Mouse (Mus musculus) kidney, adult 10 weeks (tissue): ENCODE measurements around the gene Helq. TPM values are rescaled to one million over a fixed set of nuclear protein-coding genes. Genes with fewer than 3 reads are reported as not detected.

ENCODE experiments used
- polyA plus RNA-seq: library from polyadenylated mRNA; stranded (reverse); fragments of 350-450 nt; fragmentation: Illumina TruSeq; extraction: RNeasy Lipid Tissue Mini Kit (QIAGEN cat#74804); gene quantifications from one replicate; pipeline ENCODE4 v1.2.3, GENCODE M21; 2014; ENCODE audit warnings: low read depth, low replicate concordance

Gene Helq
- polyA plus RNA-seq: 7.6 TPM

GRCm38 (mm10) chr5:100798165-100798860 is at the start of gene Helq, which contains the start of gene Mrps18c:
Gene Helq, minus strand, starts transcription at chr5:100798598.
Gene Mrps18c, plus strand, starts transcription at chr5:100798627.

GRCm38 (mm10) chr5:100845485-100845847 is 47.1 kb upstream of the Helq start, which contains the start of gene Gpat3:
Gene Gpat3, plus strand, starts transcription at chr5:100845713.

GRCm38 (mm10) chr5:100820483-100821184 is 22.2 kb upstream of the Helq start, which contains the start of gene Abraxas1:
Gene Abraxas1, minus strand, starts transcription at chr5:100820965.

GRCm38 (mm10) chr5:100719235-100720088 is 78.9 kb downstream of the Helq start, which contains the start of gene Hpse:
Gene Hpse, minus strand, starts transcription at chr5:100719716.

Other genes with a start within 250 kb of the Helq start
- gene Plac8, start 226.4 kb downstream of the Helq start, polyA plus RNA-seq: 12.7 TPM
- 26.3 TPM for gene Coq2, start 123.5 kb downstream of the Helq start, polyA plus RNA-seq
- gene Hpse, start 78.9 kb downstream of the Helq start, polyA plus RNA-seq: 0.32 TPM
- gene Mrps18c, start within 50 bp of the Helq start, polyA plus RNA-seq: 208 TPM
- gene Abraxas1, start 22.4 kb upstream of the Helq start, polyA plus RNA-seq: 23.4 TPM
- gene Gpat3, start 47.1 kb upstream of the Helq start, polyA plus RNA-seq: 18.4 TPM